Mouse (Mus musculus) mouse embryonic stem cell (cell line): ENCODE measurements around the gene Nktr.

Experiments
- in situ Hi-C, 2 experiments: fragments of 300-500 bp; cut with MboI; formaldehyde crosslinking; loops; 1 replicate in 1 of 2; 3 replicates in 1 of 2; pipeline ENCODE4 v1.14.3; 2019 to 2020; ENCODE audit warnings: low sequenced_read_pairs in 2 of 2, low pct_unique_long_range_greater_than_20kb in 1 of 2, mixed read lengths in 1 of 2; ENCODE audit not compliant: unreplicated experiment in 1 of 2

The Nktr gene

GRCm38 (mm10) chr9:121757432-121757831, 38.5 kb downstream of the Nktr start:
- in situ Hi-C loops = no loop called here

- in situ Hi-C loops = no loop called here
Observed at GRCm38 (mm10) chr9:121757835-121758814, 39.2 kb downstream of the Nktr start.

- in situ Hi-C loops = no loop called here
Observed at GRCm38 (mm10) chr9:121759091-121760081, 40.4 kb downstream of the Nktr start, which contains the start of gene Zfp651. Gene Zfp651 (plus strand): TSS chr9:121759330.

- in situ Hi-C loops = no loop called here
Observed at GRCm38 (mm10) chr9:121760271-121761090, 41.5 kb downstream of the Nktr start.

GRCm38 (mm10) chr9:121761091-121761665, 42.2 kb downstream of the Nktr start:
- in situ Hi-C loops = no loop called here

GRCm38 (mm10) chr9:121761787-121762186, 42.8 kb downstream of the Nktr start:
- in situ Hi-C loops = no loop called here

- in situ Hi-C loops = no loop called here
Observed at GRCm38 (mm10) chr9:121762248-121762647, 43.3 kb downstream of the Nktr start.

- in situ Hi-C loops = no loop called here
Observed at GRCm38 (mm10) chr9:121762761-121763160, 43.8 kb downstream of the Nktr start.

GRCm38 (mm10) chr9:121763716-121764115, 44.7 kb downstream of the Nktr start:
- in situ Hi-C loops = no loop called here

GRCm38 (mm10) chr9:121765166-121765855, 46.3 kb downstream of the Nktr start:
- in situ Hi-C loops = no loop called here

GRCm38 (mm10) chr9:121772412-121772811, 53.4 kb downstream of the Nktr start:
- in situ Hi-C loops = no loop called here

- in situ Hi-C loops = no loop called here
Observed at GRCm38 (mm10) chr9:121775951-121776350, 57.0 kb downstream of the Nktr start.

GRCm38 (mm10) chr9:121776511-121776910, 57.5 kb downstream of the Nktr start:
- in situ Hi-C loops = no loop called here

- in situ Hi-C loops = no loop called here
Observed at GRCm38 (mm10) chr9:121777484-121778065, 58.6 kb downstream of the Nktr start, which contains the start of gene Klhl40. Gene Klhl40 (plus strand): TSS chr9:121777607.

GRCm38 (mm10) chr9:121778066-121778624, 59.2 kb downstream of the Nktr start:
- in situ Hi-C loops = no loop called here

GRCm38 (mm10) chr9:121784801-121785200, 65.8 kb downstream of the Nktr start:
- in situ Hi-C loops = no loop called here

- in situ Hi-C loops = no loop called here
Observed at GRCm38 (mm10) chr9:121785261-121785660, 66.3 kb downstream of the Nktr start.
